Mouse (Mus musculus): ENCODE data around the gene Klhl22. TPM values are rescaled to one million over a fixed set of nuclear protein-coding genes. Genes with fewer than 3 reads are reported as not detected.

Gene Klhl22
- polyA plus RNA-seq, 1 experiment from 2014 or later = 54.6 TPM

DNA sequence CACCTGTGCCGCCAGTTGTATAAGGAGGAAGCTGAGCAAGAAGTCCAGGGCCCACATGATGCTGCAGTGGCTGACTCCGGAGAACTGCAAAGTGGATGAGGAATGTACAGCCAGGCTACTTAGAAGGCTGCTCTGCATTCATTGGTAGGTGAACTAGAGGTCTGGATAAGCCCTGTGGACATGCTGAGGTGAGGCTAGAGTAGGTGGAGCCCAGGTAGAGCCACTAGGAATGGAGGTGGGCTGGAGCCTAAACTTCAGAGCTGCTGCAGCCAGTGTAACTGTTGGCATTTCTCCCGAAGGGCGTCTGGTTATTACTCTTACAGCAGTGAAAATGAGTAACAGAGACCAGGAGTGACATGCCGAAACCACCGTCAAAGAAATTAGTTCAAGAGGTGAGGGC, 78.6 kb downstream of the Klhl22 start, which contains the start of gene Car15:
TSS of gene Car15 (minus strand) at position 314 of the 400 bp plus-strand sequence.
- 82% methylated on average over 6 of the region's 6 CpGs for WGBS
- DNase-seq (ENCODE audit: low spot score) (no peak), ATAC-seq (replicated peaks; ENCODE audit: low FRiP score) (no peak)
- peaks cover 32% of the 10 kb centered on the region for H3K27me3 ChIP-seq (ENCODE audit: control insufficient read depth, insufficient read depth, low read length)
- H3K4me2 ChIP-seq (ENCODE audit: low read depth, low read length, severe bottlenecking) = no peak within 1 kb of the TSS
- no peaks in the 10 kb centered on the region; the same call in 1 of the 2 replicates for H3K4me1 ChIP-seq (replicated peaks; ENCODE audit: control insufficient read depth, insufficient read depth, low read length)
- peaks cover 10% of the 10 kb centered on the region; the same call in 1 of the 2 replicates for H3K36me3 ChIP-seq (ENCODE audit: control insufficient read depth, insufficient read depth, low read length)
- no peaks in the 10 kb centered on the region for H3K9me3 ChIP-seq (ENCODE audit: control insufficient read depth, low read length)
- H3K27ac ChIP-seq (ENCODE audit: low read depth, low read length) = no peak within 1 kb of the TSS
- H3K4me3 ChIP-seq (ENCODE audit: low read depth, low read length) = no peak within 1 kb of the TSS
- no peak within 1 kb of the TSS for H3K9ac ChIP-seq (ENCODE audit: low read length)

DNA sequence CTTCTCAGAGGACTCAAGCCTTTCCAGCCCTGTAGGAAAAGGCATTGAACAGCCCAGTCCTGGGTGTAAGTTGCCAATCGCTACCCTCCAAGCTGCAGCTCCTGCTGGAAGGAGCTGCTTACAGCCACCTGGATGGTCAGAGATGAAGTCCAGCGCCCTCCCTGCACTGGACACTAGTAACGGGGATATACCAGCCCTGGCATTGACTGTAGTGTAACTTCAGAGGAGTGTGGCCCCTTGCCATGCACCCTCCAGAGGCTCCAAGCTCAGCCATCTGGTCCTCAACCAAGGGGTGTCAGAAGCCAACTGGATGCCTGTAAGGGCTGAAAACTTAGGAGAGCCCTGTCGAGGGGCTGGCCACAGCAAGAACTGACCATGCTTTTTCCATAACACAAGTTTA, 80.6 kb downstream of the Klhl22 start:
- 87% methylated on average over 4 of the region's 4 CpGs for WGBS
- no peak for DNase-seq (ENCODE audit: low spot score)
- Histone ChIP-seq H3K9ac (ENCODE audit: low read length) (no peak overlapping the region), H3K4me3 (ENCODE audit: low read depth, low read length) (no peak overlapping the region), H3K27me3 (ENCODE audit: control insufficient read depth, insufficient read depth, low read length) (peaks cover 13% of the 10 kb centered on the region), H3K4me2 (ENCODE audit: low read depth, low read length, severe bottlenecking) (no peak overlapping the region), H3K4me1 (replicated peaks; ENCODE audit: control insufficient read depth, insufficient read depth, low read length) (no peaks in the 10 kb centered on the region), H3K9me3 (ENCODE audit: control insufficient read depth, low read length) (no peaks in the 10 kb centered on the region), H3K27ac (ENCODE audit: low read depth, low read length) (no peak overlapping the region), H3K36me3 (ENCODE audit: control insufficient read depth, insufficient read depth, low read length) (peaks cover 19% of the 10 kb centered on the region; the same call in 1 of the 2 replicates)
- no peak for ATAC-seq (replicated peaks; ENCODE audit: low FRiP score)

DNA sequence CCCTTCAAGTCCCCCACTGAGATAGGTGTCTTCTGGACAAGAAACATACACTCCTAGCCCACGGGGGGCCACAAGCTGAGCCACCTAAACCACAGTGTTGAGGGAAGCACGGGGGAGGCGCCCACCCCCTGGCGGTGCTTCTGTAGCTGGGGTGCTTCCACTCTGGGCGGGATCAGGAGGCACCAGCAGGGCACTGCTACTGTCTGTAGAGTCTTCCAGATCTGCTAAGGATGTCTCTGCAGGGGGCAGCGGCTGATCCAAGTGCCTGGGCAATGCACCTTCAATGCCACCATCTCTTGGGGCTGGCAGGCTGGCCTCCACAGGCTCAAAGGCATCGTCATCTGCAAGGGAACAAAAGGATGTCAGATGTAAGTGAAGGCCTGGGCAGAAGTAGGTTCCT, 83.0 kb downstream of the Klhl22 start:
- WGBS = 91% methylated on average over 7 of the region's 7 CpGs
- Histone ChIP-seq H3K36me3 (ENCODE audit: control insufficient read depth, insufficient read depth, low read length) (peaks cover 23% of the 10 kb centered on the region; the same call in 1 of the 2 replicates), H3K9ac (ENCODE audit: low read length) (no peak overlapping the region), H3K9me3 (ENCODE audit: control insufficient read depth, low read length) (no peaks in the 10 kb centered on the region), H3K4me3 (ENCODE audit: low read depth, low read length) (no peak overlapping the region), H3K4me1 (replicated peaks; ENCODE audit: control insufficient read depth, insufficient read depth, low read length) (no peaks in the 10 kb centered on the region), H3K4me2 (ENCODE audit: low read depth, low read length, severe bottlenecking) (no peak overlapping the region), H3K27me3 (ENCODE audit: control insufficient read depth, insufficient read depth, low read length) (no peaks in the 10 kb centered on the region; the same call in 1 of the 2 replicates), H3K27ac (ENCODE audit: low read depth, low read length) (no peak overlapping the region)
- DNase-seq (ENCODE audit: low spot score) = no peak
- ATAC-seq (replicated peaks; ENCODE audit: low FRiP score) = no peak

Other genes starting within 250 kb of the Klhl22 start
- gene Thap7, start 228.5 kb upstream of the Klhl22 start, polyA plus RNA-seq (2014; fragmentation: Nextera tagmentation; extraction: Ambion mirVana) = 50.2 and 55.6 TPM in 2 replicates
- 0.12 and 0.57 TPM in 2 replicates for gene Lrrc74b, start 198.4 kb upstream of the Klhl22 start, polyA plus RNA-seq (2014; fragmentation: Nextera tagmentation; extraction: Ambion mirVana)
- gene P2rx6, start 197.7 kb upstream of the Klhl22 start, polyA plus RNA-seq (2014; fragmentation: Nextera tagmentation; extraction: Ambion mirVana) = 0.35 and 0.75 TPM in 2 replicates
- gene Slc7a4, start 176.4 kb upstream of the Klhl22 start, polyA plus RNA-seq (2014; fragmentation: Nextera tagmentation; extraction: Ambion mirVana) = 3.1 and 4.0 TPM in 2 replicates
- 61.1 and 69.1 TPM in 2 replicates for gene Smpd4, start 140.3 kb upstream of the Klhl22 start, polyA plus RNA-seq (2014; fragmentation: Nextera tagmentation; extraction: Ambion mirVana)
- 5.3 and 7.9 TPM in 2 replicates for gene Ccdc74a, start 113.1 kb upstream of the Klhl22 start, polyA plus RNA-seq (2014; fragmentation: Nextera tagmentation; extraction: Ambion mirVana)
- gene Med15, start 26.7 kb upstream of the Klhl22 start, polyA plus RNA-seq (2014; fragmentation: Nextera tagmentation; extraction: Ambion mirVana) = 48.1 and 50.9 TPM in 2 replicates
- 7.4 and 7.9 TPM in 2 replicates for gene Scarf2, start 37.7 kb downstream of the Klhl22 start, polyA plus RNA-seq (2014; fragmentation: Nextera tagmentation; extraction: Ambion mirVana)
- not detected in 2 replicates for gene B830017H08Rik, start 73.5 kb downstream of the Klhl22 start, polyA plus RNA-seq (2014; fragmentation: Nextera tagmentation; extraction: Ambion mirVana)
- 4.3 and 4.6 TPM in 2 replicates for gene Car15, start 78.7 kb downstream of the Klhl22 start, polyA plus RNA-seq (2014; fragmentation: Nextera tagmentation; extraction: Ambion mirVana)
- 0.32 and 0.51 TPM in 2 replicates for gene Gm20518, start 132.1 kb downstream of the Klhl22 start, polyA plus RNA-seq (2014; fragmentation: Nextera tagmentation; extraction: Ambion mirVana)
- gene Tssk1, start 134.6 kb downstream of the Klhl22 start, polyA plus RNA-seq (2014; fragmentation: Nextera tagmentation; extraction: Ambion mirVana) = not detected in 2 replicates
- 112 TPM in 2 replicates for gene Dgcr2, start 138.9 kb downstream of the Klhl22 start, polyA plus RNA-seq (2014; fragmentation: Nextera tagmentation; extraction: Ambion mirVana)
- gene Tssk2, start 139.0 kb downstream of the Klhl22 start, polyA plus RNA-seq (2014; fragmentation: Nextera tagmentation; extraction: Ambion mirVana) = 0.52 TPM in 1 of 2 replicates, not detected in the other
- 50.2 and 54.3 TPM in 2 replicates for gene Ess2, start 151.7 kb downstream of the Klhl22 start, polyA plus RNA-seq (2014; fragmentation: Nextera tagmentation; extraction: Ambion mirVana)
- gene Gsc2, start 155.4 kb downstream of the Klhl22 start, polyA plus RNA-seq (2014; fragmentation: Nextera tagmentation; extraction: Ambion mirVana) = 0.23 TPM in 1 of 2 replicates, not detected in the other
- gene Slc25a1, start 168.6 kb downstream of the Klhl22 start, polyA plus RNA-seq (2014; fragmentation: Nextera tagmentation; extraction: Ambion mirVana) = 105 and 107 TPM in 2 replicates
- gene Vpreb2, start 220.8 kb downstream of the Klhl22 start, polyA plus RNA-seq (2014; fragmentation: Nextera tagmentation; extraction: Ambion mirVana) = not detected in 2 replicates

Data from forebrain, embryonic 11.5 days (tissue).